In the genomic region with DNA sequence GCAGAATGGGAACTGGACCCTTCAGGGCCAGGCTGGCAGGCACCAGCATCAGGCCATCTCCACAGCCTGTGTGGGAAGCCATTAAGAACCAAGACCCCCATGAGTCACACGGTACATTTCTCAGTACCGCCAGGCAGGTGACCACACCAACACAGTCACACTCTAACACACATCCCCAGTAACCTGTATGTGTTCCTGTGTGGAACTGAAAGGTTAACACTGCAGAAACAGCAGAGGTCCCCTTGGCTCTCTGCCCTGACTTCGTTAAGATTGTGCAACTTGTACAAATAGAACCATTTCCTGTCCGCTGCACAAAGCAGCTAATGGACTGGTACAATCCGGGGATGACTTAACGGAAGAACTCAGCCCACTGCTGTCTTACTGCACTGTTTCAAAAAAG, we compare ENCODE assay signal across 9 mouse cellular contexts. TPM values are rescaled to one million over a fixed set of nuclear protein-coding genes. Genes with fewer than 3 reads are reported as not detected.
DNase-seq lines count a peak whose midpoint lies in the region; ATAC-seq lines count a peak whose summit lies in the region.
"Had no signal": no experiment of that assay in that cellular context is flagged by ENCODE, and none has a peak within 500 bp of the region (broad histone marks: within the 10 kb centered on the region; RNA-seq: fewer than 3 reads in every experiment).

No protein-coding gene starts in this region.

- 84% methylated on average over 6 of the region's 6 CpGs for WGBS in forebrain, embryonic 10.5 days
- WGBS in forebrain, embryonic 13.5 days: 60% methylated on average over 6 of the region's 6 CpGs
- 51% methylated on average over 6 of the region's 6 CpGs for WGBS in liver, embryonic 11.5 days

- peaks cover 3% of the 10 kb centered on the region; the same call in 1 of the 2 replicates for H3K9me3 ChIP-seq in forebrain, embryonic 10.5 days
- no peaks in the 10 kb centered on the region for H3K9me3 ChIP-seq in forebrain, embryonic 13.5 days (replicated peaks)
- no peaks in the 10 kb centered on the region for H3K9me3 ChIP-seq in liver, embryonic 11.5 days (ENCODE audit: control insufficient read depth, low read length)
- H3K9me3 ChIP-seq: embryonic facial prominence, embryonic 12.5 days had no signal

- H3K36me3 ChIP-seq in forebrain, embryonic 10.5 days (replicated peaks): peaks cover 11% of the 10 kb centered on the region
- H3K36me3 ChIP-seq in forebrain, embryonic 13.5 days (ENCODE audit: poor library complexity, severe bottlenecking): no peaks in the 10 kb centered on the region
- no peaks in the 10 kb centered on the region for H3K36me3 ChIP-seq in liver, embryonic 11.5 days (ENCODE audit: control insufficient read depth, insufficient read depth, low read length)
- H3K36me3 ChIP-seq: embryonic facial prominence, embryonic 12.5 days had no signal

- DNase-seq in forebrain, embryonic 10.5 days (ENCODE audit: extremely low spot score, low spot score): no peak
- DNase-seq in 3134 (ENCODE audit: extremely low read depth, insufficient read length, low spot score): peak; percentile 63
- peak; percentile 67 to 72 for DNase-seq in cerebellum, postnatal 14 days
- peak; percentile 85 to 88 for DNase-seq in heart, postnatal 10 days
- DNase-seq in liver, embryonic 11.5 days (ENCODE audit: low spot score): no peak

- 0 out of 2 replicates have a peak overlapping the region, but pooled peaks have one; percentile 5 for H3K27ac ChIP-seq in forebrain, embryonic 10.5 days
- no peak overlapping the region for H3K27ac ChIP-seq in forebrain, embryonic 13.5 days
- peak overlapping the region; percentile 71 for H3K27ac ChIP-seq in liver, embryonic 11.5 days (ENCODE audit: low read depth, low read length)
- H3K27ac ChIP-seq: embryonic facial prominence, embryonic 12.5 days had no signal

- H3K9ac ChIP-seq in forebrain, embryonic 13.5 days: no peak overlapping the region
- H3K9ac ChIP-seq in liver, embryonic 11.5 days (ENCODE audit: low read depth, low read length): no peak overlapping the region
- H3K9ac ChIP-seq: embryonic facial prominence, embryonic 12.5 days had no signal

- no peak overlapping the region for H3K4me2 ChIP-seq in forebrain, embryonic 13.5 days
- H3K4me2 ChIP-seq in liver, embryonic 11.5 days: peak overlapping the region; percentile 43
- H3K4me2 ChIP-seq: embryonic facial prominence, embryonic 12.5 days had no signal

- peaks cover 8% of the 10 kb centered on the region for H3K4me1 ChIP-seq in forebrain, embryonic 10.5 days
- H3K4me1 ChIP-seq in forebrain, embryonic 13.5 days: peaks cover 16% of the 10 kb centered on the region; the same call in 1 of the 2 replicates
- peaks cover 26% of the 10 kb centered on the region for H3K4me1 ChIP-seq in liver, embryonic 11.5 days (replicated peaks; ENCODE audit: control insufficient read depth, insufficient read depth, low read length)

- intact Hi-C loops in heart, postnatal 10 days (cut with DNase I): no loop called here

- H3K27me3 ChIP-seq in forebrain, embryonic 10.5 days (ENCODE audit: poor library complexity, severe bottlenecking): no peaks in the 10 kb centered on the region
- no peaks in the 10 kb centered on the region for H3K27me3 ChIP-seq in forebrain, embryonic 13.5 days
- no peaks in the 10 kb centered on the region for H3K27me3 ChIP-seq in liver, embryonic 11.5 days (replicated peaks; ENCODE audit: control insufficient read depth, insufficient read depth, low read length)
- H3K27me3 ChIP-seq: embryonic facial prominence, embryonic 12.5 days had no signal

- H3K4me3 ChIP-seq in forebrain, embryonic 10.5 days: no peak overlapping the region
- no peak overlapping the region for H3K4me3 ChIP-seq in forebrain, embryonic 13.5 days
- no peak overlapping the region for H3K4me3 ChIP-seq in liver, embryonic 11.5 days (ENCODE audit: low read depth, low read length)
- H3K4me3 ChIP-seq: embryonic facial prominence, embryonic 12.5 days had no signal

- ATAC-seq in forebrain, embryonic 13.5 days: no peak
- ATAC-seq in liver, embryonic 11.5 days (replicated peaks; ENCODE audit: low FRiP score): peak; percentile 50
- peak; percentile 24; the same call in 1 of the 2 replicates for ATAC-seq in neutrophil, adult 5-6 weeks (ENCODE audit: extremely low read depth, insufficient number of reproducible peaks, low FRiP score, poor library complexity, severe bottlenecking)
- ATAC-seq in frontal cortex, adult (ENCODE audit: low TSS enrichment): no peak

RNA-seq across cellular contexts. Expression of gene Fndc3b, which starts 21.1 kb away (rescaled TPM):
- polyA plus RNA-seq in forebrain, embryonic 10.5 days (2016; fragmentation: Nextera tagmentation; extraction: Ambion mirVana): 9.9 and 10.8 TPM in 2 replicates
- polyA plus RNA-seq in forebrain, embryonic 13.5 days (2015; fragmentation: Nextera tagmentation; extraction: Ambion mirVana): 5.6 and 6.6 TPM in 2 replicates
- 10 to 100 TPM; 77.3 to 95.8 TPM for total RNA-seq in heart, postnatal 10 days (2021)
- polyA plus RNA-seq in liver, embryonic 11.5 days (2014; fragmentation: Nextera tagmentation; extraction: Ambion mirVana): 12.1 and 12.3 TPM in 2 replicates
- 14.3 and 15.1 TPM in 2 replicates for total RNA-seq in neutrophil, adult 5-6 weeks (2017)

Comparison
In these comparisons a context has a peak if more than half of its experiments do, and no peak if none do; other contexts are left out.
1. DNase-seq: peak in 3134 (single experiment), cerebellum, postnatal 14 days (2 of 2) and heart, postnatal 10 days (2 of 2); none in forebrain, embryonic 10.5 days (single experiment) and liver, embryonic 11.5 days (single experiment).
2. ATAC-seq: peak in liver, embryonic 11.5 days (single experiment) and neutrophil, adult 5-6 weeks (single experiment); none in forebrain, embryonic 13.5 days (single experiment) and frontal cortex, adult (single experiment).